Mouse (Mus musculus) forebrain, postnatal 0 days (tissue): ENCODE results near the gene Aff4. TPM values are rescaled to one million over a fixed set of nuclear protein-coding genes. Genes with fewer than 3 reads are reported as not detected.
"Not testable (repeated sequence)": the region's sequence is repeated elsewhere in the genome, so short reads cannot be mapped to it uniquely, and the experiment has no call there.

ENCODE experiments used
- ATAC-seq: fragments of 200-750 bp; cut with Nextera tagmentation; 2 replicates; pipeline ENCODE4 v1.8.0; 2017; ENCODE audit warnings: mild to moderate bottlenecking, moderate library complexity
- DNase-seq: peaks from one replicate; pipeline ENCODE4 v3.0.0-alpha.2; 2015
- H3K27ac ChIP-seq: fragments of 300-500 bp; sonication (generic); 2 replicates; pipeline ENCODE4 v1.5.1; 2014; ENCODE audit warnings: low read depth, mild to moderate bottlenecking, antibody characterized with exemption, low read length, moderate library complexity, mixed read lengths
- H3K27me3 ChIP-seq: fragments of 300-500 bp; sonication (generic); 2 replicates; pipeline ENCODE4 v1.6.1; 2014; ENCODE audit warnings: mild to moderate bottlenecking, low read length, mixed read lengths; ENCODE audit not compliant: insufficient read depth
- H3K36me3 ChIP-seq: fragments of 300-500 bp; sonication (generic); 2 replicates; pipeline ENCODE4 v1.6.1; 2014; ENCODE audit warnings: mild to moderate bottlenecking, moderate library complexity; ENCODE audit not compliant: insufficient read depth
- H3K4me1 ChIP-seq: fragments of 300-500 bp; sonication (generic); 2 replicates; pipeline ENCODE4 v1.6.1; 2014; ENCODE audit warnings: antibody characterized with exemption; ENCODE audit not compliant: insufficient read depth
- H3K4me2 ChIP-seq: fragments of 300-500 bp; sonication (generic); 2 replicates; pipeline ENCODE4 v1.6.1; 2014; ENCODE audit warnings: low read depth, mild to moderate bottlenecking, moderate library complexity
- H3K4me3 ChIP-seq: fragments of 300-500 bp; sonication (generic); 2 replicates; pipeline ENCODE4 v1.5.1; 2014; ENCODE audit warnings: low read depth, low read length, mixed read lengths
- H3K9ac ChIP-seq: fragments of 300-500 bp; sonication (generic); 2 replicates; pipeline ENCODE4 v1.6.1; 2014; ENCODE audit warnings: mild to moderate bottlenecking
- H3K9me3 ChIP-seq: fragments of 300-500 bp; sonication (generic); 2 replicates; pipeline ENCODE4 v1.6.1; 2016; ENCODE audit warnings: low read length
- CTCF ChIP-seq: sonication (generic); IDR thresholded peaks from 2 replicates; pipeline ENCODE4 v1.5.1; 2016; ENCODE audit warnings: antibody characterized with exemption, control low read depth, low read depth
- WGBS: fragments of 180-500 bp; shearing (Covaris S2); extraction: QIAGEN DNeasy Blood & Tissue Kit; methylation state at CpG from one replicate; pipeline ENCODE4 v1.1.7; 2014; 5-methylcytosine and 5-hydroxymethylcytosine counted together
- polyA plus RNA-seq: library from polyadenylated mRNA; unstranded; fragments of >200 nt; fragmentation: Nextera tagmentation; extraction: Ambion mirVana; gene quantifications from 2 replicates; pipeline ENCODE4 v1.2.1, GENCODE M21; 2015
- total RNA-seq: library from RNA; depleted of rRNA; stranded (reverse); fragments of >200 nt; gene quantifications from 2 replicates; pipeline ENCODE4 v1.2.3, GENCODE M21; 2014

Aff4 gene
- total and polyA plus RNA-seq, 2 experiments from 2014 or later = 98.5 to 147 TPM

DNA sequence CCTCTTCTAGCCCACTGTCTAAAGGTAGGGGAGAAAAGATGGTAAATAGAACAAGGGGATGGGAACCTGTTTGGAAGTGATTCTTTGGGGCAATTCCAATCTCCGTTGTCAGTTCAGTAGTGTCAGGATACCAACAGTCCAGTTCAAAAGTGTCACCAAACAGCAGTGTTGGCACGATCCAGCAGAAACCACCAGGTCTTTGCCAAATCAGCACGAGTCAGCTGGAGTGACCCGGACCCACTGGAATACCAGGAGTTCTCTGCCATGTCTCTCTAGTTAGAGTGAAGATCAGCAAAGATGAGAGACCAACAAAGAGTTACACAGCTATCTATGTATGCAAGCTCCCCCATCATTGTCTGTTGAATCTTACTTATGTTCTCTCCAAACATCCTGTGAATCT is 63.2 kb downstream of the Aff4 start:
- H3K36me3 ChIP-seq = peaks cover 85% of the 10 kb centered on the region
- DNase-seq = no peak
- no peak for ATAC-seq
- no peaks in the 10 kb centered on the region for H3K4me1 ChIP-seq
- H3K9ac ChIP-seq = no peak overlapping the region
- 94% methylated on average over 4 of the region's 4 CpGs for WGBS
- no peak overlapping the region for H3K27ac ChIP-seq
- no peak overlapping the region for H3K4me2 ChIP-seq
- H3K27me3 ChIP-seq = no peaks in the 10 kb centered on the region
- H3K4me3 ChIP-seq = no peak overlapping the region
- H3K9me3 ChIP-seq = no peaks in the 10 kb centered on the region
- TF ChIP-seq CTCF = no peak

DNA sequence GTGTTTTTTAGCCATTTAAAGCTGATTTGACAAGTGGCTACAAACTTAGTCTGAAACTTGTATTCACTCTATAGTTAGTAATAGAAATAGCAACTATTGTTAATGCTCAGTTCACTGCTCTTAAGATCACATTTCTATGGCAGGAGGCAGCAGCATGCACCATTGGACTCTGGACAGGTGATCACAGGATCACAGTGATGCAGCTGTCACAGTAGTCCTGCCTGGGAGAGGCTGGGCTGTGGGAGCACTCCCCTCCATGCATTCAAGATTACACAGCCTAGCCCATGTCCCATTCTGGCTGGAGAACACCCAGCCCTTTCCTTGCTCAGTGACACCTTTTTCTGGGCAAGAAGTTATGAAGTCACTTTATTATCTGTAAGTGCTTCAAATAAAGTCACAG is 67.4 kb downstream of the Aff4 start:
- TF ChIP-seq CTCF = no peak
- no peak overlapping the region for H3K4me2 ChIP-seq
- no peak overlapping the region for H3K27ac ChIP-seq
- no peaks in the 10 kb centered on the region for H3K9me3 ChIP-seq
- no peak for ATAC-seq
- H3K4me1 ChIP-seq = no peaks in the 10 kb centered on the region
- peaks cover 70% of the 10 kb centered on the region for H3K36me3 ChIP-seq
- no peak for DNase-seq
- H3K27me3 ChIP-seq = no peaks in the 10 kb centered on the region
- no peak overlapping the region for H3K9ac ChIP-seq
- H3K4me3 ChIP-seq = no peak overlapping the region

DNA sequence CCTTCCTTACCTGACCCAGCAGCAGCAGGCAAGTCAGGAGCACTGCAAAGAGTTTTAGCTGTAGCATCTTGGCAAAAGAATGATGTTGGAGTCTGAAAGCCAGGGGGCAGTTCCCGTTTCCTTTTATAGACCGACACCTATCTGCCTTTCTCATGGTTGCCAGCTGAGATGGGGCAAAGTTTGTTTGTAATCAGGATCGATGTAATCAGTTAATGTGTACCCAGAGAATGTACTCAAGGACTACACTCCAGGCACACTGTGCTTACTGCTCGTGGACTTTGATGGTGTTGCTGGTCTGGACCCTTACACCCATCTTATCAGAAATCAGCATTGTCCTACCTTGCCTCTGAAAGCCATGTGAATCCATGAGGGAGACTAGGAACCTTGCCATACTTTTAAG is 72.4 kb downstream of the Aff4 start, which contains the start of gene Leap2:
Leap2 (minus strand) TSS at position 135 of the 400 bp plus-strand sequence.
- no peak for ATAC-seq
- DNase-seq = no peak
- no peaks in the 10 kb centered on the region for H3K9me3 ChIP-seq
- no peak within 1 kb of the TSS for H3K9ac ChIP-seq
- no peak within 1 kb of the TSS for H3K4me3 ChIP-seq
- peaks cover 26% of the 10 kb centered on the region for H3K36me3 ChIP-seq
- H3K4me2 ChIP-seq = no peak within 1 kb of the TSS
- WGBS = 88% methylated on average over 4 of the region's 4 CpGs
- no peak for TF ChIP-seq CTCF
- no peak within 1 kb of the TSS for H3K27ac ChIP-seq
- H3K27me3 ChIP-seq = no peaks in the 10 kb centered on the region
- no peaks in the 10 kb centered on the region for H3K4me1 ChIP-seq

DNA sequence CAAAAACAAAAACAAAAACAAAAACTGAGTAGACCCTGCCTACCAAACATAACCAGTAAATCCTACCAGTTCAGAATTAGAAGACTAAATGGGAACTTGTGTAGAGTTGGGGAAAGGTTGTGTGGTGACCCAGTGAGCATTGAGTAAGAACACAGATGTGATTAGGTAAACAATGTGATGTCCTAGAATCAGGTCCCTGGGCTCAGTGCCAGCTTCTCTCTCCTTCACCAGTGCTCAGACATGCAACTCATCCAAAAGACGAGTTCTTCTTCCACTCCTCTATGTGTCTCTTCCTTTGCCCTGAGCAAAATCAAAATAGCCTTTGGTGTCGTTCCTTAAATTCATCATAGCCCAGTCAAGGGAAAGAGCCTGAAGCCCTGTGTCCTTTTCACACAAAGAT is 74.2 kb downstream of the Aff4 start:
- no peak overlapping the region for H3K4me2 ChIP-seq
- no peaks in the 10 kb centered on the region for H3K4me1 ChIP-seq
- TF ChIP-seq CTCF = no peak
- H3K36me3 ChIP-seq = peaks cover 22% of the 10 kb centered on the region
- WGBS = 76% methylated on average over 2 of the region's 2 CpGs
- H3K27me3 ChIP-seq = no peaks in the 10 kb centered on the region
- H3K4me3 ChIP-seq = no peak overlapping the region
- H3K9me3 ChIP-seq = no peaks in the 10 kb centered on the region
- DNase-seq = no peak
- no peak overlapping the region for H3K9ac ChIP-seq
- ATAC-seq = no peak
- no peak overlapping the region for H3K27ac ChIP-seq

DNA sequence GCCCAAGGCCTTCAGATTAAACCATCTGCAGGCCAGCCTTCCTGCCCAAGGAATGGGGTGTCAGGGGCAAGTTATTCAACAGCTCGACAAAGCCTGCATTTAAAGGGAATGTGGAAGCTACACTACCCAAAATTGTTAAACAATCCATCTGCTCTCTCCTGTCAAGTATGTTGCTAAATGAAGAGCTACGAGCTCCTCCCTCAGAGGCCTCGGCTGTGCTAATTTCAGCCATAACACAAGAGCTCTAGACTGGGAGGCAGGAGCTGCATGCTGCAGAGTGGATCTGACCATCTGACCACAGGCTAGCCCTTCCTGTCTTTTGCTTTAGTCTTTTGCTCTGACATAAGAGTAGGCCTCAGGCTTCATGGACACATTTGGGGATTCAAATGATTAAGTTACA is 74.6 kb downstream of the Aff4 start:
- Histone ChIP-seq H3K4me2 (no peak overlapping the region), H3K9me3 (no peaks in the 10 kb centered on the region), H3K4me1 (no peaks in the 10 kb centered on the region), H3K9ac (no peak overlapping the region), H3K27ac (no peak overlapping the region), H3K4me3 (no peak overlapping the region), H3K27me3 (no peaks in the 10 kb centered on the region), H3K36me3 (peaks cover 18% of the 10 kb centered on the region)
- DNase-seq (no peak), ATAC-seq (no peak)
- no peak for TF ChIP-seq CTCF
- 71% methylated on average over 3 of the region's 3 CpGs for WGBS

DNA sequence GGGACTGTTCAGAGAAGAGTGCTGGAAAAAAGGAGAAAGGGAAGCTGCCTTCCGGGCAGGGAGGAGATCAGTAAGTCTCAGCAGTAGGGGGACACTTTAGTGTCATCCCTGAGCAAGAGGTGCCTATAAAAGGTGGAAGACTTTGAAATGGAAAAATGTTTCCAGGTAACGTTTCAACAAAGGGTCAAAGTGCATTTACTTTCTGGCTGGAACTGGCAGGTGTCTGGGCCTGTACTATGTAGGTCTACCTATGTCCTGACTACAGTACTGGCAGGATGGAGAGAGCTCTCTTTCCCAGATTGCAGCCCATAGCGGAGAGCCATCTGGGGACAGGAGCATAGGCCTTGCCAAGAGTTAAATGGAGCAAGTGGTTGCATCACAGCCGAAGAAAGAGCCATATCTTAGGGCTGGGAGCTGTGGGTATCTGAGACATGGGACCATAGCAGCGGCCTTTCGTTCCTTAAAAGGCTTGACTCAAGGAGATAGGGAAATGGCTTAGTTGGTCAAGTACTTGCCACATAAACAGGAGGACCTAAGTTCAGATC is 75.2 kb downstream of the Aff4 start:
- DNase-seq (no peak), ATAC-seq (no peak)
- peaks cover 16% of the 10 kb centered on the region for H3K36me3 ChIP-seq
- no peak overlapping the region for H3K4me3 ChIP-seq
- no peaks in the 10 kb centered on the region for H3K4me1 ChIP-seq
- H3K27ac ChIP-seq = no peak overlapping the region
- no peaks in the 10 kb centered on the region for H3K27me3 ChIP-seq
- H3K9ac ChIP-seq = no peak overlapping the region
- no peak for TF ChIP-seq CTCF
- 85% methylated on average over 6 of the region's 6 CpGs for WGBS
- no peak overlapping the region for H3K4me2 ChIP-seq
- no peaks in the 10 kb centered on the region for H3K9me3 ChIP-seq

DNA sequence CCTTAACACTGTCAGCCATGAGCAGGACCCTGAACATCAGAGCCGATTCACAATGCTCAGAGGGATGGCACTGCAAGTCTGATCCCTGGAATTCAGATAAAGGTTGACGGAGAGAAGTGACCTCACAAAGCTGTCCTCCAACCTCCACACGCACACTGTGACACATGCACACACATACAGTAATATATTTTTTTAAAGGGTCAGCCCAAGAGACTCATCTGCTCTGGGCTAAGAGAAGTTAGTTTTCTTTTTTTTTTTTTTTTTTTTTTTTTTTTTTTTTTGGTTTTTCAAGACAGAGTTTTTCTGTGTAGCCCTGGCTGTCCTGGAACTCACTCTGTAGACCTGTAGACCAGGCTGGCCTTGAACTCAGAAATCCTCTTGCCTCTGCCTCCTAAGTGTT is 76.3 kb downstream of the Aff4 start:
- H3K27me3 ChIP-seq, H3K4me2 ChIP-seq, ATAC-seq, H3K9me3 ChIP-seq, H3K27ac ChIP-seq, H3K36me3 ChIP-seq, H3K4me3 ChIP-seq, DNase-seq, H3K4me1 ChIP-seq, H3K9ac ChIP-seq: not testable (repeated sequence)
- WGBS = 83% methylated on average over 3 of the region's 3 CpGs
